Mouse (Mus musculus): ENCODE data around the gene Rnf149. TPM values are rescaled to one million over a fixed set of nuclear protein-coding genes. Genes with fewer than 3 reads are reported as not detected.
"Not testable (repeated sequence)": the region's sequence is repeated elsewhere in the genome, so short reads cannot be mapped to it uniquely, and the experiment has no call there.

Rnf149 gene
- polyA plus RNA-seq, 1 experiment = 15.5 TPM

DNA sequence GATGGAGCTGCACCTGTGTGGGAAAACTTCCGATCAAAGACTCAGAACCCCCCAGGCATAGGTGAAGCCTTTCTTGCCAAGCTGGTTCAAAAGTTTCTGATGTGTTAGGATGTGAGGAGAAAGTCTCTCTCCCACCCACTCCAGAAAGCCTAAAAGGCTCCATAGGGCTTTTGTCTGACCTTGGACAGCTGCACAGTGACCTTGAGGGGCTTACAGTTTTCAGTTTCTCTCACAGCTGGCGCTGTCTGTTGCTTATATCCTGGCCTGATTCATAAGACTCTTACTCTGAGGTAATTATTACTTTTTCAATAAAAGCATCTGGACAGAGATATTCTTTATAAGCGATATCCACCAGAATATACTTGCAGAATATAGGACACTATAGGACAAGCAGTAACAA, 35.9 kb upstream of the Rnf149 start:
- no peak overlapping the region for H3K27ac ChIP-seq (ENCODE audit: insufficient read depth, low read length)
- TF ChIP-seq CTCF (IDR thresholded peaks at IDR 0.05; ENCODE audit: extremely low read depth, insufficient read depth, insufficient read length, insufficient replicate concordance) = no peak
- TF ChIP-seq POLR2A (IDR thresholded peaks at IDR 0.05; ENCODE audit: low read depth, low read length) = no peak
- H3K27me3 ChIP-seq (ENCODE audit: control insufficient read depth, insufficient read depth, low read length) = no peaks in the 10 kb centered on the region
- no peak for DNase-seq (ENCODE audit: low read depth in 1 of 2, low spot score in 2 of 2)
- H3K36me3 ChIP-seq (ENCODE audit: control insufficient read depth, insufficient read depth, low read length) = no peaks in the 10 kb centered on the region
- 91% methylated on average over 3 of the region's 3 CpGs for WGBS
- H3K4me3 ChIP-seq (ENCODE audit: extremely low read depth, insufficient read depth, insufficient read length) = no peak overlapping the region
- no peaks in the 10 kb centered on the region; the same call in 1 of the 2 replicates for H3K4me1 ChIP-seq (ENCODE audit: control insufficient read depth, insufficient read depth, insufficient read length)

DNA sequence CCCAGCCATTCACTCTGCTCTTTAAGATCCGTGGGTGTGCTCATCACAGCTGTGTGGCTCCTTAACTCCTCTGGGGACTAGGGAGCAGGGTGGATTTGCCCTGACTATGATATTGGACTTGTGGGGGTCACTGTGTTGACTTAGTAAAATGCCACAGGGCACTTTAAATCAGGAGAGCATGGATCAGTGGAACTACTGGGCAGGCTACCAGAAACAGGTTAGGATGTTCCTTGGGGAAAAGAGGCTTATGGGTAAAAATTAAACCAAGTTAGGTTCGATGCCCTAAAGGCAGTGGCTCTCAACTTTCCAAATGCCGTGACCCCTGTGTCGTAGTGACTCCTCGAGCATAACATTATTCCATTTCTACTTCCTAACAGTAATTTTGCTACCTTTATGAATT, 35.3 kb upstream of the Rnf149 start:
- TF ChIP-seq CTCF (IDR thresholded peaks at IDR 0.05; ENCODE audit: extremely low read depth, insufficient read depth, insufficient read length, insufficient replicate concordance) = no peak
- TF ChIP-seq POLR2A (IDR thresholded peaks at IDR 0.05; ENCODE audit: low read depth, low read length) = no peak
- H3K36me3 ChIP-seq (ENCODE audit: control insufficient read depth, insufficient read depth, low read length) = no peaks in the 10 kb centered on the region
- no peaks in the 10 kb centered on the region; the same call in 1 of the 2 replicates for H3K4me1 ChIP-seq (ENCODE audit: control insufficient read depth, insufficient read depth, insufficient read length)
- 85% methylated on average over 5 of the region's 5 CpGs for WGBS
- no peak overlapping the region for H3K4me3 ChIP-seq (ENCODE audit: extremely low read depth, insufficient read depth, insufficient read length)
- H3K27ac ChIP-seq (ENCODE audit: insufficient read depth, low read length) = no peak overlapping the region
- H3K27me3 ChIP-seq (ENCODE audit: control insufficient read depth, insufficient read depth, low read length) = no peaks in the 10 kb centered on the region
- DNase-seq (ENCODE audit: low read depth in 1 of 2, low spot score in 2 of 2) = no peak

GRCm38 (mm10) chr1:39608534-39608933, 31.3 kb upstream of the Rnf149 start:
- Histone ChIP-seq H3K4me1 (ENCODE audit: control insufficient read depth, insufficient read depth, insufficient read length) (no peaks in the 10 kb centered on the region; the same call in 1 of the 2 replicates), H3K36me3 (ENCODE audit: control insufficient read depth, insufficient read depth, low read length) (no peaks in the 10 kb centered on the region), H3K27me3 (ENCODE audit: control insufficient read depth, insufficient read depth, low read length) (no peaks in the 10 kb centered on the region), H3K27ac (ENCODE audit: insufficient read depth, low read length) (no peak overlapping the region), H3K4me3 (ENCODE audit: extremely low read depth, insufficient read depth, insufficient read length) (no peak overlapping the region)
- TF ChIP-seq CTCF (IDR thresholded peaks at IDR 0.05; ENCODE audit: extremely low read depth, insufficient read depth, insufficient read length, insufficient replicate concordance) (no peak), POLR2A (IDR thresholded peaks at IDR 0.05; ENCODE audit: low read depth, low read length) (no peak)
- no peak for DNase-seq (ENCODE audit: low read depth in 1 of 2, low spot score in 2 of 2)
- 34% methylated on average over 8 of the region's 8 CpGs for WGBS

DNA sequence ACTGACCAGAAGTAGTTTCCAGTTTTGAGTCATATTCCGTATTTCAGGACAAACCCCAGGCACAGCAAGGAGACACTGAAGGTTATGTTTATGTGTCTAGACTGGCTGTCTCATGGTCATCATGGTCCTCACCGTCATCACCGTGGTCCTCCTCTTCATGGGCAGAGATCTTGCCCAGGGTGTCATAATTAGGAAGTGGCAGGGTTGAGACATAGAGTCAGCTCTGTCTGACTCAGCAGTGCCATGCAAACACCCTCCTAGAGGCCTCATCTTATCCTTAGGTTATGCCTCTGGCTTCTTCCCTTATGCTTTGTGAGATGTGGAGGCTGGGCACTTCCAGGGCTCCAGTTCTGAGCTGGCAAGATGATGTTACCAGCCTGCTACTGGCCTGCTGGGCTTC, 25.3 kb upstream of the Rnf149 start:
- Histone ChIP-seq H3K36me3 (ENCODE audit: control insufficient read depth, insufficient read depth, low read length) (no peaks in the 10 kb centered on the region), H3K4me3 (ENCODE audit: extremely low read depth, insufficient read depth, insufficient read length) (no peak overlapping the region), H3K27me3 (ENCODE audit: control insufficient read depth, insufficient read depth, low read length) (no peaks in the 10 kb centered on the region), H3K27ac (ENCODE audit: insufficient read depth, low read length) (no peak overlapping the region), H3K4me1 (ENCODE audit: control insufficient read depth, insufficient read depth, insufficient read length) (no peaks in the 10 kb centered on the region)
- 89% methylated on average over 3 of the region's 3 CpGs for WGBS
- TF ChIP-seq POLR2A (IDR thresholded peaks at IDR 0.05; ENCODE audit: low read depth, low read length) (no peak), CTCF (IDR thresholded peaks at IDR 0.05; ENCODE audit: extremely low read depth, insufficient read depth, insufficient read length, insufficient replicate concordance) (no peak)
- DNase-seq (ENCODE audit: low read depth in 1 of 2, low spot score in 2 of 2) = no peak

DNA sequence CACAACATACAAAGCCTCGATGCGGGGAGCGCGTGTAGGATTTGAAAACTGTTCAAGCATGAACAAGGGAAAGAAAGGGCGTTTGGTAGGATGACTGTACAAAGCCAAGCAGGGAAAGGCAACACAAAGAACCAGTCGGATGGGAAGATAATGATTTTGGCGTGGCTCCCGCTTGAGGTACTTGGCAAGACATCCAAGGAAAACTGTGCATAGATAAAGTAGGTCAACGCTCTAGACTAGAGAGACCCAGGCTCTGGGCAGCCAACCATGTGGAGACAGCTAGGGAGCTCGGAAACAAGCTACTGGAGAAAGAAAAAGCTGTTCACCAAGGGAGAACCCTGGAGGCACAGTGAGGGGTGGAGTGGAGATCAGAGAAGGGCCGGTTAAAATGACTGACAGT, 21.5 kb upstream of the Rnf149 start:
- DNase-seq (ENCODE audit: low read depth in 1 of 2, low spot score in 2 of 2) = no peak
- WGBS = 91% methylated on average over 11 of the region's 11 CpGs
- TF ChIP-seq CTCF (IDR thresholded peaks at IDR 0.05; ENCODE audit: extremely low read depth, insufficient read depth, insufficient read length, insufficient replicate concordance) (no peak), POLR2A (IDR thresholded peaks at IDR 0.05; ENCODE audit: low read depth, low read length) (no peak)
- H3K4me3 ChIP-seq (ENCODE audit: extremely low read depth, insufficient read depth, insufficient read length) = no peak overlapping the region
- H3K4me1 ChIP-seq (ENCODE audit: control insufficient read depth, insufficient read depth, insufficient read length) = no peaks in the 10 kb centered on the region
- H3K27ac ChIP-seq (ENCODE audit: insufficient read depth, low read length) = no peak overlapping the region
- no peaks in the 10 kb centered on the region for H3K27me3 ChIP-seq (ENCODE audit: control insufficient read depth, insufficient read depth, low read length)
- no peaks in the 10 kb centered on the region for H3K36me3 ChIP-seq (ENCODE audit: control insufficient read depth, insufficient read depth, low read length)

DNA sequence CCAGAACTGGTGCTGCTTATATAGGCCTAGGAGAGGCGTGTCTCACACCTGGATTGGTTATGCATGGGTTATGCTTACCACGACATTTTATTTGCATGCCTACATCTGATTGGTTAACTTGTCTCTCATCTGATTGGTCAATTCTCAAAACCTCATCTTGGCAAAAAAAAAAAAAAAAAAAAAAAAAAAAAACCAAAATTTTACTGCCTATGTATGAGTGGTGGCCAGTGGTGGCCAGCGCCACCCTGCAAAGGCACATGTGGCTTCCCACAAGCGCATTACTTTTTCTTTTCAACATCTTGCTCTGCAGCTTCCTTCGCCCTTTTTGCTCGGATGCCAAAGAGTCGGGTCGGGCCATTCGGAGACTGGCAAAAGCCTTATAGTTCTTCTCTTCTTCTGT, 19.9 kb upstream of the Rnf149 start:
- not testable (repeated sequence) for H3K27me3 ChIP-seq (ENCODE audit: control insufficient read depth, insufficient read depth, low read length); H3K27ac ChIP-seq (ENCODE audit: insufficient read depth, low read length); H3K4me3 ChIP-seq (ENCODE audit: extremely low read depth, insufficient read depth, insufficient read length); DNase-seq (ENCODE audit: low read depth in 1 of 2, low spot score in 2 of 2); H3K4me1 ChIP-seq (ENCODE audit: control insufficient read depth, insufficient read depth, insufficient read length); H3K36me3 ChIP-seq (ENCODE audit: control insufficient read depth, insufficient read depth, low read length)
- WGBS = 90% methylated on average over 9 of the region's 9 CpGs

GRCm38 (mm10) chr1:39593836-39594235, 16.6 kb upstream of the Rnf149 start:
- no peak for TF ChIP-seq POLR2A (IDR thresholded peaks at IDR 0.05; ENCODE audit: low read depth, low read length)
- no peak for TF ChIP-seq CTCF (IDR thresholded peaks at IDR 0.05; ENCODE audit: extremely low read depth, insufficient read depth, insufficient read length, insufficient replicate concordance)
- no peak overlapping the region for H3K27ac ChIP-seq (ENCODE audit: insufficient read depth, low read length)

More at GRCm38 (mm10) chr1:39593836-39594235, 16.6 kb upstream of the Rnf149 start:
- Histone ChIP-seq H3K4me3 (ENCODE audit: extremely low read depth, insufficient read depth, insufficient read length) (no peak overlapping the region), H3K36me3 (ENCODE audit: control insufficient read depth, insufficient read depth, low read length) (no peaks in the 10 kb centered on the region), H3K27me3 (ENCODE audit: control insufficient read depth, insufficient read depth, low read length) (no peaks in the 10 kb centered on the region), H3K4me1 (ENCODE audit: control insufficient read depth, insufficient read depth, insufficient read length) (no peaks in the 10 kb centered on the region)
- no peak for DNase-seq (ENCODE audit: low read depth in 1 of 2, low spot score in 2 of 2)
- WGBS = 88% methylated on average over 10 of the region's 10 CpGs

Data from spleen, adult 2 months (tissue).